Mouse (Mus musculus): ENCODE measurements around the gene Zfp74. TPM values are rescaled to one million over a fixed set of nuclear protein-coding genes. Genes with fewer than 3 reads are reported as not detected.

Gene Zfp74
- 25.3 TPM for polyA plus RNA-seq (2014; fragmentation: Illumina TruSeq; extraction: RNeasy Lipid Tissue Mini Kit (QIAGEN cat#74804))

GRCm38 (mm10) chr7:29953513-29954401 is at the start of gene Zfp74:
Zfp74 (minus strand) TSS chr7:29954089.

GRCm38 (mm10) chr7:29983690-29984380 is 29.9 kb upstream of the Zfp74 start, which contains the start of gene Zfp568:
Zfp568 (plus strand) TSS chr7:29983955.

GRCm38 (mm10) chr7:29908130-29908950 is 45.5 kb downstream of the Zfp74 start, which contains the start of gene Zfp383:
Zfp383 (plus strand) TSS chr7:29908223.

GRCm38 (mm10) chr7:29905966-29906681 is 47.8 kb downstream of the Zfp74 start, which contains the start of gene Zfp27:
Zfp27 (minus strand) TSS chr7:29906572.

Other genes with a start within 250 kb of the Zfp74 start
- not detected for gene Catsperg2, start 227.1 kb downstream of the Zfp74 start, polyA plus RNA-seq (2014; fragmentation: Illumina TruSeq; extraction: RNeasy Lipid Tissue Mini Kit (QIAGEN cat#74804))
- gene Zfp84, start 185.5 kb downstream of the Zfp74 start, polyA plus RNA-seq (2014; fragmentation: Illumina TruSeq; extraction: RNeasy Lipid Tissue Mini Kit (QIAGEN cat#74804)): 19.2 TPM
- 7.0 TPM for gene Zfp30, start 170.1 kb downstream of the Zfp74 start, polyA plus RNA-seq (2014; fragmentation: Illumina TruSeq; extraction: RNeasy Lipid Tissue Mini Kit (QIAGEN cat#74804))
- 17.4 TPM for gene Zfp790, start 138.0 kb downstream of the Zfp74 start, polyA plus RNA-seq (2014; fragmentation: Illumina TruSeq; extraction: RNeasy Lipid Tissue Mini Kit (QIAGEN cat#74804))
- gene Zfp940, start 100.4 kb downstream of the Zfp74 start, polyA plus RNA-seq (2014; fragmentation: Illumina TruSeq; extraction: RNeasy Lipid Tissue Mini Kit (QIAGEN cat#74804)): 7.5 TPM
- 26.2 TPM for gene Zfp420, start 94.1 kb downstream of the Zfp74 start, polyA plus RNA-seq (2014; fragmentation: Illumina TruSeq; extraction: RNeasy Lipid Tissue Mini Kit (QIAGEN cat#74804))
- 7.4 TPM for gene Zfp27, start 47.5 kb downstream of the Zfp74 start, polyA plus RNA-seq (2014; fragmentation: Illumina TruSeq; extraction: RNeasy Lipid Tissue Mini Kit (QIAGEN cat#74804))
- 32.3 TPM for gene Zfp383, start 45.9 kb downstream of the Zfp74 start, polyA plus RNA-seq (2014; fragmentation: Illumina TruSeq; extraction: RNeasy Lipid Tissue Mini Kit (QIAGEN cat#74804))
- gene Zfp568, start 29.9 kb upstream of the Zfp74 start, polyA plus RNA-seq (2014; fragmentation: Illumina TruSeq; extraction: RNeasy Lipid Tissue Mini Kit (QIAGEN cat#74804)): 11.6 TPM
- 8.8 TPM for gene Zfp14, start 97.3 kb upstream of the Zfp74 start, polyA plus RNA-seq (2014; fragmentation: Illumina TruSeq; extraction: RNeasy Lipid Tissue Mini Kit (QIAGEN cat#74804))
- 5.9 TPM for gene Zfp82, start 118.8 kb upstream of the Zfp74 start, polyA plus RNA-seq (2014; fragmentation: Illumina TruSeq; extraction: RNeasy Lipid Tissue Mini Kit (QIAGEN cat#74804))
- gene Gm26920, start 136.3 kb upstream of the Zfp74 start, polyA plus RNA-seq (2014; fragmentation: Illumina TruSeq; extraction: RNeasy Lipid Tissue Mini Kit (QIAGEN cat#74804)): not detected
- 6.8 TPM for gene Zfp566, start 136.4 kb upstream of the Zfp74 start, polyA plus RNA-seq (2014; fragmentation: Illumina TruSeq; extraction: RNeasy Lipid Tissue Mini Kit (QIAGEN cat#74804))
- 289 TPM for gene Zfp260, start 140.7 kb upstream of the Zfp74 start, polyA plus RNA-seq (2014; fragmentation: Illumina TruSeq; extraction: RNeasy Lipid Tissue Mini Kit (QIAGEN cat#74804))
- 8.0 TPM for gene Zfp382, start 167.9 kb upstream of the Zfp74 start, polyA plus RNA-seq (2014; fragmentation: Illumina TruSeq; extraction: RNeasy Lipid Tissue Mini Kit (QIAGEN cat#74804))
- gene Zfp146, start 215.7 kb upstream of the Zfp74 start, polyA plus RNA-seq (2014; fragmentation: Illumina TruSeq; extraction: RNeasy Lipid Tissue Mini Kit (QIAGEN cat#74804)): 76.2 TPM
- gene Cox7a1, start 230.1 kb upstream of the Zfp74 start, polyA plus RNA-seq (2014; fragmentation: Illumina TruSeq; extraction: RNeasy Lipid Tissue Mini Kit (QIAGEN cat#74804)): not detected
- gene Capns1, start 244.7 kb upstream of the Zfp74 start, polyA plus RNA-seq (2014; fragmentation: Illumina TruSeq; extraction: RNeasy Lipid Tissue Mini Kit (QIAGEN cat#74804)): 65.4 TPM